Mouse (Mus musculus) forebrain, postnatal 0 days (tissue): ENCODE measurements around the gene Vmn1r85. TPM values are rescaled to one million over a fixed set of nuclear protein-coding genes. Genes with fewer than 3 reads are reported as not detected.

Experiments
- ATAC-seq: fragments of 200-750 bp; cut with Nextera tagmentation; 2 replicates; pipeline ENCODE4 v1.8.0; 2017; ENCODE audit warnings: mild to moderate bottlenecking, moderate library complexity
- DNase-seq: peaks from one replicate; pipeline ENCODE4 v3.0.0-alpha.2; 2015
- H3K27ac ChIP-seq: fragments of 300-500 bp; sonication (generic); 2 replicates; pipeline ENCODE4 v1.5.1; 2014; ENCODE audit warnings: low read depth, mild to moderate bottlenecking, antibody characterized with exemption, low read length, moderate library complexity, mixed read lengths
- H3K27me3 ChIP-seq: fragments of 300-500 bp; sonication (generic); 2 replicates; pipeline ENCODE4 v1.6.1; 2014; ENCODE audit warnings: mild to moderate bottlenecking, low read length, mixed read lengths; ENCODE audit not compliant: insufficient read depth
- H3K36me3 ChIP-seq: fragments of 300-500 bp; sonication (generic); 2 replicates; pipeline ENCODE4 v1.6.1; 2014; ENCODE audit warnings: mild to moderate bottlenecking, moderate library complexity; ENCODE audit not compliant: insufficient read depth
- H3K4me1 ChIP-seq: fragments of 300-500 bp; sonication (generic); 2 replicates; pipeline ENCODE4 v1.6.1; 2014; ENCODE audit warnings: antibody characterized with exemption; ENCODE audit not compliant: insufficient read depth
- H3K4me2 ChIP-seq: fragments of 300-500 bp; sonication (generic); 2 replicates; pipeline ENCODE4 v1.6.1; 2014; ENCODE audit warnings: low read depth, mild to moderate bottlenecking, moderate library complexity
- H3K4me3 ChIP-seq: fragments of 300-500 bp; sonication (generic); 2 replicates; pipeline ENCODE4 v1.5.1; 2014; ENCODE audit warnings: low read depth, low read length, mixed read lengths
- H3K9ac ChIP-seq: fragments of 300-500 bp; sonication (generic); 2 replicates; pipeline ENCODE4 v1.6.1; 2014; ENCODE audit warnings: mild to moderate bottlenecking
- H3K9me3 ChIP-seq: fragments of 300-500 bp; sonication (generic); 2 replicates; pipeline ENCODE4 v1.6.1; 2016; ENCODE audit warnings: low read length
- CTCF ChIP-seq: sonication (generic); IDR thresholded peaks from 2 replicates; pipeline ENCODE4 v1.5.1; 2016; ENCODE audit warnings: antibody characterized with exemption, control low read depth, low read depth
- WGBS: fragments of 180-500 bp; shearing (Covaris S2); extraction: QIAGEN DNeasy Blood & Tissue Kit; methylation state at CpG from one replicate; pipeline ENCODE4 v1.1.7; 2014; 5-methylcytosine and 5-hydroxymethylcytosine counted together
- polyA plus RNA-seq: library from polyadenylated mRNA; unstranded; fragments of >200 nt; fragmentation: Nextera tagmentation; extraction: Ambion mirVana; gene quantifications from 2 replicates; pipeline ENCODE4 v1.2.1, GENCODE M21; 2015
- total RNA-seq: library from RNA; depleted of rRNA; stranded (reverse); fragments of >200 nt; gene quantifications from 2 replicates; pipeline ENCODE4 v1.2.3, GENCODE M21; 2014; rRNA removed

The Vmn1r85 gene
- total and polyA plus RNA-seq, 2 experiments from 2014 or later = 0.12 to 0.14 TPM

DNA sequence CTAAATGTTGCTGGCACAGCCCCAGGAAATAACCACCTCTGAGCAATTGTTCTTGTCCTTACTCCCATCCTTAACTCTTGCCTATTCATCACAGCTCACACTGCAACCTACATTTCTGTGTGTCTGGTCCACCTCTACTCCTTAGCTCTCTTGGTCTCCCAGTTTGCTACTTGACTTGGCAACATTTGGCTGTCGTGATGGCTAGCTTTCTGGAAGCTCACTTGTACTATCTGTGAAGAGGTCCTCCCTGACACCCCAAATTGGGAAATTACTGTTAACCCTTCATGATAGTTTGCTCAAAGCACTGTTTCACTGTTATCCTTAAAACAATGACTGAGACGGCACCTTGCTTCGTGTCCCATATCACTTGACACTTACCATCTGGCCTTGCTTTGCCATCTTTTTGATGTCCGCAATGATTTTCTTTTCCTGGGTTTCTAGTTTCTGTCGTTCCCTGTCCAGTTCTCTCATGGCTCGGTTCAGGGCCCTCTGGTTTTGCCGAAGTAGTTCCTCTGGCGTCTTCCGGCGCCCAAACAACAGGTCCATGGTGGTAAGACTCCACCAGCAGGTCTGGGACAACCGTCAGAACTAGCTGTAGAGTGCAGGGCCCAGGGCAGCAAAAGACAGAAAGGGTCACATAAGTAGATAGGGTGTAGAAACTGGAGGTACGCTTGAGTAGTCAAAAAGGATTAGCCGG is 61.4 kb downstream of the Vmn1r85 start:
- Histone ChIP-seq H3K9me3 (no peaks in the 10 kb centered on the region), H3K4me3 (peak overlapping the region; percentile 50), H3K4me2 (peak overlapping the region; percentile 90), H3K27ac (peak overlapping the region; percentile 91), H3K9ac (peak overlapping the region; percentile 76), H3K27me3 (no peaks in the 10 kb centered on the region), H3K4me1 (peaks cover 17% of the 10 kb centered on the region), H3K36me3 (peaks cover 63% of the 10 kb centered on the region)
- ATAC-seq = no peak
- no peak for TF ChIP-seq CTCF
- WGBS = 53% methylated on average over 13 of the region's 13 CpGs
- DNase-seq = no peak

Other genes starting within 250 kb of the Vmn1r85 start
- gene Zfp128, start 214.0 kb downstream of the Vmn1r85 start, total RNA-seq = 17.7 and 18.5 TPM in 2 replicates
- gene Zfp128, start 214.0 kb downstream of the Vmn1r85 start, polyA plus RNA-seq = 1.5 and 2.0 TPM in 2 replicates
- 7.0 and 8.3 TPM in 2 replicates for gene Zscan22, start 197.4 kb downstream of the Vmn1r85 start, total RNA-seq
- 2.8 and 3.5 TPM in 2 replicates for gene Zscan22, start 197.4 kb downstream of the Vmn1r85 start, polyA plus RNA-seq
- gene Rps5, start 172.9 kb downstream of the Vmn1r85 start, total RNA-seq = 1,758 and 2,185 TPM in 2 replicates
- gene Rps5, start 172.9 kb downstream of the Vmn1r85 start, polyA plus RNA-seq = 679 and 877 TPM in 2 replicates
- 1.7 and 1.8 TPM in 2 replicates for gene Rnf225, start 167.8 kb downstream of the Vmn1r85 start, total RNA-seq
- 0.36 and 0.75 TPM in 2 replicates for gene Rnf225, start 167.8 kb downstream of the Vmn1r85 start, polyA plus RNA-seq
- gene Zfp324, start 129.3 kb downstream of the Vmn1r85 start, total RNA-seq = 32.9 and 47.7 TPM in 2 replicates
- 6.8 and 8.8 TPM in 2 replicates for gene Zfp324, start 129.3 kb downstream of the Vmn1r85 start, polyA plus RNA-seq
- 7.5 and 13.0 TPM in 2 replicates for gene Zfp446, start 117.3 kb downstream of the Vmn1r85 start, total RNA-seq
- 6.0 and 8.2 TPM in 2 replicates for gene Zfp446, start 117.3 kb downstream of the Vmn1r85 start, polyA plus RNA-seq
- 0.23 and 0.43 TPM in 2 replicates for gene Slc27a5, start 97.0 kb downstream of the Vmn1r85 start, total RNA-seq
- gene Slc27a5, start 97.0 kb downstream of the Vmn1r85 start, polyA plus RNA-seq = 0.08 and 0.18 TPM in 2 replicates
- 430 and 485 TPM in 2 replicates for gene Trim28, start 96.1 kb downstream of the Vmn1r85 start, total RNA-seq
- gene Trim28, start 96.1 kb downstream of the Vmn1r85 start, polyA plus RNA-seq = 209 and 211 TPM in 2 replicates
- gene Zbtb45, start 85.1 kb downstream of the Vmn1r85 start, total RNA-seq = 32.8 and 33.3 TPM in 2 replicates
- gene Zbtb45, start 85.1 kb downstream of the Vmn1r85 start, polyA plus RNA-seq = 25.0 and 29.3 TPM in 2 replicates
- 131 and 160 TPM in 2 replicates for gene Chmp2a, start 60.4 kb downstream of the Vmn1r85 start, total RNA-seq
- gene Chmp2a, start 60.4 kb downstream of the Vmn1r85 start, polyA plus RNA-seq = 210 and 239 TPM in 2 replicates
- gene Ube2m, start 56.9 kb downstream of the Vmn1r85 start, total RNA-seq = 336 and 344 TPM in 2 replicates
- 130 and 132 TPM in 2 replicates for gene Ube2m, start 56.9 kb downstream of the Vmn1r85 start, polyA plus RNA-seq
- 11.8 and 15.1 TPM in 2 replicates for gene Mzf1, start 40.4 kb downstream of the Vmn1r85 start, total RNA-seq
- gene Mzf1, start 40.4 kb downstream of the Vmn1r85 start, polyA plus RNA-seq = 10.1 and 12.9 TPM in 2 replicates
- gene Vmn1r86, start 24.7 kb upstream of the Vmn1r85 start, total RNA-seq = not detected in 2 replicates
- not detected in 2 replicates for gene Vmn1r86, start 24.7 kb upstream of the Vmn1r85 start, polyA plus RNA-seq
- not detected in 2 replicates for gene Vmn1r87, start 45.0 kb upstream of the Vmn1r85 start, total RNA-seq
- not detected in 2 replicates for gene Vmn1r87, start 45.0 kb upstream of the Vmn1r85 start, polyA plus RNA-seq
- gene Vmn1r88, start 64.4 kb upstream of the Vmn1r85 start, total RNA-seq = not detected in 2 replicates
- not detected in 2 replicates for gene Vmn1r88, start 64.4 kb upstream of the Vmn1r85 start, polyA plus RNA-seq
- not detected in 2 replicates for gene Vmn1r89, start 117.8 kb upstream of the Vmn1r85 start, total RNA-seq
- gene Vmn1r89, start 117.8 kb upstream of the Vmn1r85 start, polyA plus RNA-seq = not detected in 2 replicates
- gene Lig1, start 182.1 kb upstream of the Vmn1r85 start, total RNA-seq = 9.6 and 10.3 TPM in 2 replicates
- 20.3 and 26.2 TPM in 2 replicates for gene Lig1, start 182.1 kb upstream of the Vmn1r85 start, polyA plus RNA-seq
- 8.9 and 15.3 TPM in 2 replicates for gene Zswim9, start 183.5 kb upstream of the Vmn1r85 start, total RNA-seq
- 5.0 and 8.2 TPM in 2 replicates for gene Zswim9, start 183.5 kb upstream of the Vmn1r85 start, polyA plus RNA-seq
- gene Pla2g4c, start 229.5 kb upstream of the Vmn1r85 start, total RNA-seq = 0.46 and 0.48 TPM in 2 replicates
- 0.13 TPM in 1 of 2 replicates, not detected in the other for gene Pla2g4c, start 229.5 kb upstream of the Vmn1r85 start, polyA plus RNA-seq